Mouse (Mus musculus) midbrain, embryonic 16.5 days (tissue): ENCODE results near the gene Skor1. TPM values are rescaled to one million over a fixed set of nuclear protein-coding genes. Genes with fewer than 3 reads are reported as not detected.

Source experiments
- ATAC-seq: fragments of 200-750 bp; cut with Nextera tagmentation; 2 replicates; pipeline ENCODE4 v1.8.0; 2017; ENCODE audit warnings: moderate TSS enrichment
- H3K27ac ChIP-seq: fragments of 300-500 bp; sonication (generic); 2 replicates; pipeline ENCODE4 v1.5.1; 2014; ENCODE audit warnings: mild to moderate bottlenecking, low read length, mixed read lengths
- H3K27me3 ChIP-seq: fragments of 300-500 bp; sonication (generic); 2 replicates; pipeline ENCODE4 v1.6.1; 2014; ENCODE audit warnings: low read depth, low read length, mixed read lengths; ENCODE audit not compliant: control insufficient read depth, insufficient read depth
- H3K36me3 ChIP-seq: fragments of 300-500 bp; sonication (generic); 2 replicates; pipeline ENCODE4 v1.6.1; 2014; ENCODE audit warnings: mild to moderate bottlenecking, low read length, moderate library complexity, mixed read lengths; ENCODE audit not compliant: control insufficient read depth, insufficient read depth
- H3K4me1 ChIP-seq: fragments of 300-500 bp; sonication (generic); 2 replicates; pipeline ENCODE4 v1.6.1; 2014; ENCODE audit warnings: mild to moderate bottlenecking, low read length, mixed read lengths; ENCODE audit not compliant: control insufficient read depth, insufficient read depth
- H3K4me2 ChIP-seq: fragments of 300-500 bp; sonication (generic); 2 replicates; pipeline ENCODE4 v1.6.1; 2014; ENCODE audit warnings: mild to moderate bottlenecking, low read length, mixed read lengths
- H3K4me3 ChIP-seq: fragments of 300-500 bp; sonication (generic); 2 replicates; pipeline ENCODE4 v1.5.1; 2014; ENCODE audit warnings: low read depth, mild to moderate bottlenecking, low read length, moderate library complexity, mixed read lengths
- H3K9ac ChIP-seq: fragments of 300-500 bp; sonication (generic); 2 replicates; pipeline ENCODE4 v1.6.1; 2014; ENCODE audit warnings: low read depth, low read length, mixed read lengths
- H3K9me3 ChIP-seq: fragments of 300-500 bp; sonication (generic); replicated peaks from 2 replicates; pipeline ENCODE4 v1.6.1; 2014; ENCODE audit warnings: mild to moderate bottlenecking, low read length, mixed read lengths; ENCODE audit not compliant: control insufficient read depth, poor library complexity, severe bottlenecking
- WGBS: fragments of 180-500 bp; shearing (Covaris S2); extraction: QIAGEN DNeasy Blood & Tissue Kit; methylation state at CpG from one replicate; pipeline ENCODE4 v1.1.7; 2014; 5-methylcytosine and 5-hydroxymethylcytosine counted together
- polyA plus RNA-seq: library from polyadenylated mRNA; unstranded; fragments of >200 nt; fragmentation: Nextera tagmentation; extraction: Ambion mirVana; gene quantifications from 2 replicates; pipeline ENCODE4 v1.2.1, GENCODE M21; 2015

Skor1 gene
- polyA plus RNA-seq, 1 experiment from 2014 or later, result 0.54 TPM

- no peak for ATAC-seq
- WGBS, result 16% methylated on average over 14 of the region's 14 CpGs
- no peak overlapping the region for H3K9ac ChIP-seq
- H3K27me3 ChIP-seq, result peaks cover 61% of the 10 kb centered on the region
- no peaks in the 10 kb centered on the region for H3K9me3 ChIP-seq
- no peak overlapping the region for H3K4me3 ChIP-seq
- H3K4me2 ChIP-seq, result no peak overlapping the region
- H3K4me1 ChIP-seq, result peaks cover 14% of the 10 kb centered on the region
- no peak overlapping the region for H3K27ac ChIP-seq
- no peaks in the 10 kb centered on the region for H3K36me3 ChIP-seq
Measured at GRCm38 (mm10) chr9:63151949-63152348, 3.2 kb upstream of the Skor1 start.

GRCm38 (mm10) chr9:63151072-63151870 is 2.5 kb upstream of the Skor1 start:
- Histone ChIP-seq H3K4me3 (no peak overlapping the region), H3K9ac (no peak overlapping the region), H3K27me3 (peaks cover 64% of the 10 kb centered on the region), H3K9me3 (no peaks in the 10 kb centered on the region), H3K4me2 (no peak overlapping the region), H3K27ac (no peak overlapping the region), H3K4me1 (peaks cover 17% of the 10 kb centered on the region), H3K36me3 (no peaks in the 10 kb centered on the region)
- 3% methylated on average over 20 of the region's 20 CpGs for WGBS
- no peak for ATAC-seq

GRCm38 (mm10) chr9:63150086-63150800 is 1.5 kb upstream of the Skor1 start:
- Histone ChIP-seq H3K27ac (no peak overlapping the region), H3K9ac (no peak overlapping the region), H3K4me3 (no peak overlapping the region), H3K9me3 (no peaks in the 10 kb centered on the region), H3K4me1 (peaks cover 17% of the 10 kb centered on the region), H3K27me3 (peaks cover 68% of the 10 kb centered on the region), H3K36me3 (no peaks in the 10 kb centered on the region), H3K4me2 (no peak overlapping the region)
- WGBS, result 4% methylated on average over 26 of the region's 27 CpGs
- no peak for ATAC-seq

- H3K36me3 ChIP-seq, result no peaks in the 10 kb centered on the region
- H3K27ac ChIP-seq, result no peak overlapping the region
- H3K9ac ChIP-seq, result peak overlapping the region; percentile 34; the same call in 1 of the 2 replicates
- peak overlapping the region; percentile 56 for H3K4me2 ChIP-seq
- no peaks in the 10 kb centered on the region for H3K9me3 ChIP-seq
- WGBS, result 0% methylated on average over 20 of the region's 20 CpGs
- peaks cover 21% of the 10 kb centered on the region for H3K4me1 ChIP-seq
- peak overlapping the region; percentile 42 for H3K4me3 ChIP-seq
- H3K27me3 ChIP-seq, result peaks cover 72% of the 10 kb centered on the region
- ATAC-seq, result no peak
Measured at GRCm38 (mm10) chr9:63149372-63149766, 608 bp upstream of the Skor1 start.

GRCm38 (mm10) chr9:63147786-63148409 is 863 bp downstream of the Skor1 start:
- Histone ChIP-seq H3K9me3 (no peaks in the 10 kb centered on the region), H3K4me3 (no peak overlapping the region; the same call in 1 of the 2 replicates), H3K27ac (no peak overlapping the region), H3K4me2 (no peak overlapping the region; the same call in 1 of the 2 replicates), H3K4me1 (peaks cover 24% of the 10 kb centered on the region), H3K27me3 (peaks cover 78% of the 10 kb centered on the region), H3K36me3 (no peaks in the 10 kb centered on the region), H3K9ac (no peak overlapping the region)
- 1% methylated on average over 14 of the region's 14 CpGs for WGBS
- ATAC-seq, result no peak

- Histone ChIP-seq H3K36me3 (no peaks in the 10 kb centered on the region), H3K4me3 (no peak overlapping the region), H3K4me2 (no peak overlapping the region), H3K27me3 (peaks cover 77% of the 10 kb centered on the region), H3K9ac (no peak overlapping the region), H3K9me3 (no peaks in the 10 kb centered on the region), H3K27ac (no peak overlapping the region), H3K4me1 (peaks cover 28% of the 10 kb centered on the region)
- WGBS, result 0% methylated on average over 9 of the region's 9 CpGs
- ATAC-seq, result no peak
Measured at GRCm38 (mm10) chr9:63147296-63147695, 1.5 kb downstream of the Skor1 start.

GRCm38 (mm10) chr9:63146856-63147274 is 1.9 kb downstream of the Skor1 start:
- ATAC-seq, result no peak
- Histone ChIP-seq H3K4me2 (peak overlapping the region; percentile 28), H3K36me3 (no peaks in the 10 kb centered on the region), H3K4me3 (no peak overlapping the region; the same call in 1 of the 2 replicates), H3K9me3 (no peaks in the 10 kb centered on the region), H3K27me3 (peaks cover 78% of the 10 kb centered on the region), H3K4me1 (peaks cover 29% of the 10 kb centered on the region), H3K9ac (no peak overlapping the region), H3K27ac (no peak overlapping the region)
- WGBS, result under 1% methylated on average over 19 of the region's 20 CpGs

GRCm38 (mm10) chr9:63146126-63146855 is 2.5 kb downstream of the Skor1 start:
- no peak overlapping the region for H3K27ac ChIP-seq

More at GRCm38 (mm10) chr9:63146126-63146855, 2.5 kb downstream of the Skor1 start:
- H3K4me2 ChIP-seq, result peak overlapping the region; percentile 28
- no peak for ATAC-seq
- H3K4me1 ChIP-seq, result peaks cover 29% of the 10 kb centered on the region
- under 1% methylated on average over 46 of the region's 46 CpGs for WGBS
- H3K27me3 ChIP-seq, result peaks cover 78% of the 10 kb centered on the region
- H3K9me3 ChIP-seq, result no peaks in the 10 kb centered on the region
- no peak overlapping the region; the same call in 1 of the 2 replicates for H3K4me3 ChIP-seq
- H3K36me3 ChIP-seq, result no peaks in the 10 kb centered on the region
- 0 out of 2 replicates have a peak overlapping the region, but pooled peaks have one; percentile 20 for H3K9ac ChIP-seq
